Mouse (Mus musculus) liver, adult 2 months (tissue): ENCODE measurements around the gene Dock1.

Experiments used
- CTCF ChIP-seq: fragments of 200-500 bp; IDR thresholded peaks from 2 replicates; pipeline ENCODE4 v1.5.1; 2011; ENCODE audit warnings: low read depth, low read length, control low read depth
- POLR2A ChIP-seq: fragments of 200-500 bp; IDR thresholded peaks from 2 replicates; pipeline ENCODE4 v1.6.1; 2011; ENCODE audit warnings: low read length, control low read depth; ENCODE audit not compliant: insufficient read depth; ENCODE audit errors: extremely low read depth

DNA sequence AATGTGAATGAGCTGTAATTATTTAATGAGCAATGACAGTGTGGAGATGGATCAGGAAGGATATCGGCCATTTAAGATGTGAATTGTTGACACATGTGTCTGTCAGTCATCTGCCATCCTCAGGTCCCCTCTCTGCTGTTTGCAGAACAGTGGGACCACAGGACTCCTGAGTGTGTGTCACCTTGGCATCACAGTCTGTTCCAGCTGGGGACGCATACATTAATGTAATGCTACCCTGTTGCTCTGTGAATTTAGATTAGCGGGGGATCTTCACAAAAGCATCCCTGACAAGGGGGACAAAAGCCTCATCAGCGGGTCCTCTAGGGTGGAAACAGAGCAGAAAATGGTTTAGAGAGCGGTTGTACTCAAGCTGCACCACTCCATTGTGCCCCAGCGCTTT is 208.5 kb downstream of the Dock1 start:
- no peak for TF ChIP-seq CTCF
- no peak for TF ChIP-seq POLR2A
